ENCODE assay signal across 1 mouse cellular context in genomic region chr11:118298810-118299209, GRCm38 (mm10).
TF ChIP-seq lines count a peak whose summit lies in the region.

No protein-coding gene starts in this region.

TF ChIP-seq in MEL, 35 proteins besides CTCF, POLR2A, EP300 and RAD21 (continued from another document):
- TF ChIP-seq TBP (IDR thresholded peaks at IDR 0.05; ENCODE audit: low read depth, low read length) (no peak), KAT2A (conservative IDR thresholded peaks at IDR 0.05; ENCODE audit: low read depth, low read length) (no peak), TAL1 (IDR thresholded peaks at IDR 0.05; ENCODE audit: low read length) (no peak), ZKSCAN1 (IDR thresholded peaks at IDR 0.05; ENCODE audit: low read depth, low read length) (no peak), CHD2 (IDR thresholded peaks at IDR 0.05; ENCODE audit: low read length) (no peak), MYB (IDR thresholded peaks at IDR 0.05; ENCODE audit: low read depth, low read length) (no peak), POLR2AphosphoS2 (IDR thresholded peaks at IDR 0.05; ENCODE audit: low read length) (no peak), MXI1 (IDR thresholded peaks at IDR 0.05; ENCODE audit: low read depth, low read length) (no peak), CHD1 (IDR thresholded peaks at IDR 0.05; ENCODE audit: low read depth, low read length) (no peak), GATA1 (IDR thresholded peaks at IDR 0.05; ENCODE audit: low read depth, low read length) (no peak), MAX (IDR thresholded peaks at IDR 0.05; ENCODE audit: low read length) (no peak), TCF12 (IDR thresholded peaks at IDR 0.05; ENCODE audit: low read depth, low read length) (no peak), USF2 (IDR thresholded peaks at IDR 0.05; ENCODE audit: borderline replicate concordance in 1 of 2, insufficient read depth in 1 of 2, low read depth in 1 of 2, low read length in 2 of 2) (no peak), BHLHE40 (IDR thresholded peaks at IDR 0.05; ENCODE audit: borderline replicate concordance, low read depth, low read length) (no peak), SMC3 (IDR thresholded peaks at IDR 0.05; ENCODE audit: low read depth, low read length) (no peak)
